In the genomic region with DNA sequence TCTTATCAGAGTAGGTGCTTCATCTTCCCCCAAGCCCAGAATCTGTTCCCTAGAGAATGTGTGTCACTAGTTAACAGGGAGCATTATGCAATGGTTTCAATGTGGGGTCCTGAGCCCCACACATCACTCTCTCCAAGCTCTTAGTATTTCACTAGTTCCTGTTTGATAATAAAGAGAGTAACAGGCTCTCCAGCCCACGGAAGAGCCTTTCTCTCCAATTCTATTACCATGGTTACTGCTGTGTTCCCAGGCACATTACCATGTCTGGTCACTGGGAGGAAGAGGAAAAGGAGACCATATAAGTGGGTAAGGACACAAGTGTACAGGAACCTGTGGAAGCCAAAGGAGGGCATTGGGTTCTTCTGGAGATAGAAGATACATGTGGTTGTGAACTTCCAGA, we compare ENCODE assay signal across 12 mouse cellular contexts. TPM values are rescaled to one million over a fixed set of nuclear protein-coding genes. Genes with fewer than 3 reads are reported as not detected.
"Had no signal": no experiment of that assay in that cellular context is flagged by ENCODE, and none has a peak within 500 bp of the region (broad histone marks: within the 10 kb centered on the region; RNA-seq: fewer than 3 reads in every experiment).

No protein-coding gene starts in this region.

- DNase-seq: kidney, adult 2 months; kidney, postnatal 25 days; liver, embryonic 13.5 days; lung, adult 2 months; right cerebral cortex, adult 18-20 months; right cerebral cortex, postnatal 14 days; right cerebral cortex, postnatal 4 days; thymus, adult 2 months; thymus, postnatal 14 days; thymus, postnatal 4 days had no signal

RNA-seq across cellular contexts. Expression of gene Sox11, which starts 19.0 kb away (rescaled TPM):
- total RNA-seq: liver, adult 2 months; megakaryocyte, adult 5-6 weeks had no signal
